Mouse (Mus musculus) olfactory bulb, adult 2 months (tissue): ENCODE data around the gene Haus4. TPM values are rescaled to one million over a fixed set of nuclear protein-coding genes. Genes with fewer than 3 reads are reported as not detected.

Experiments used
- H3K27ac ChIP-seq: fragments of 200-500 bp; 2 replicates; pipeline ENCODE4 v1.5.1; 2012; ENCODE audit warnings: low read depth, low read length; ENCODE audit not compliant: insufficient read depth
- H3K4me1 ChIP-seq: fragments of 200-500 bp; 2 replicates; pipeline ENCODE4 v1.6.1; 2012; ENCODE audit warnings: low read length; ENCODE audit not compliant: control insufficient read depth, insufficient read depth
- H3K4me3 ChIP-seq: fragments of 200-500 bp; 2 replicates; pipeline ENCODE4 v1.5.1; 2012; ENCODE audit warnings: mild to moderate bottlenecking, low read depth, low read length, moderate library complexity; ENCODE audit not compliant: insufficient read depth
- CTCF ChIP-seq: fragments of 200-500 bp; IDR thresholded peaks from 2 replicates; pipeline ENCODE4 v1.5.1; 2012; ENCODE audit warnings: low read depth, mild to moderate bottlenecking, low read length, moderate library complexity; ENCODE audit not compliant: insufficient read depth
- POLR2A ChIP-seq: fragments of 200-500 bp; IDR thresholded peaks from 2 replicates; pipeline ENCODE4 v1.6.1; 2012; ENCODE audit warnings: mild to moderate bottlenecking, low read depth, low read length, moderate library complexity; ENCODE audit not compliant: insufficient read depth
- WGBS: fragments of 180-500 bp; shearing (Covaris S2); methylation state at CpG from one replicate; pipeline ENCODE4 v1.1.7; 2018; 5-methylcytosine and 5-hydroxymethylcytosine counted together
- polyA plus RNA-seq: library from polyadenylated mRNA; stranded (reverse); fragments of >200 nt; gene quantifications from 2 replicates; pipeline ENCODE4 v1.2.4, GENCODE M21; 2012; ENCODE audit warnings: low replicate concordance; ENCODE audit not compliant: missing spikeins, insufficient read depth, insufficient read length

Gene Haus4
- not detected in 2 replicates for polyA plus RNA-seq

GRCm38 (mm10) chr14:54553975-54554769 lies at the start of gene Haus4:
TSS of gene Haus4 (minus strand) at chr14:54554616.
- TF ChIP-seq POLR2A (peak; percentile 35; the same call in 1 of the 2 replicates), CTCF (peak; percentile 44; the same call in 1 of the 2 replicates)
- Histone ChIP-seq H3K4me3 (peak within 1 kb of the TSS; percentile 91), H3K27ac (peak within 1 kb of the TSS; percentile 75), H3K4me1 (peaks cover 12% of the 10 kb centered on the region; the same call in 1 of the 2 replicates)
- under 1% methylated on average over 76 of the region's 76 CpGs for WGBS

GRCm38 (mm10) chr14:54603686-54604085 lies 49.3 kb upstream of the Haus4 start:
- TF ChIP-seq POLR2A, result no peak
- TF ChIP-seq CTCF, result no peak
- WGBS, result 73% methylated on average over 8 of the region's 8 CpGs
- Histone ChIP-seq H3K4me1 (peaks cover 5% of the 10 kb centered on the region; the same call in 1 of the 2 replicates), H3K4me3 (peak overlapping the region; percentile 65), H3K27ac (peak overlapping the region; percentile 94)

- H3K4me1 ChIP-seq, result peaks cover 5% of the 10 kb centered on the region; the same call in 1 of the 2 replicates
- WGBS, result under 1% methylated on average over 46 of the region's 46 CpGs
- TF ChIP-seq POLR2A (peak; percentile 97), CTCF (no peak)
- peak overlapping the region; percentile 65 for H3K4me3 ChIP-seq
- peak overlapping the region; percentile 94 for H3K27ac ChIP-seq
Observed at GRCm38 (mm10) chr14:54603038-54603654, 48.7 kb upstream of the Haus4 start.

- WGBS, result 35% methylated on average over 4 of the region's 4 CpGs
- Histone ChIP-seq H3K4me1 (peaks cover 5% of the 10 kb centered on the region; the same call in 1 of the 2 replicates), H3K4me3 (no peak overlapping the region), H3K27ac (peak overlapping the region; percentile 94; the same call in 1 of the 2 replicates)
- no peak for TF ChIP-seq POLR2A
- no peak for TF ChIP-seq CTCF
Observed at GRCm38 (mm10) chr14:54602613-54603012, 48.2 kb upstream of the Haus4 start.

- H3K27ac ChIP-seq, result no peak overlapping the region
- TF ChIP-seq POLR2A, result no peak
- no peak for TF ChIP-seq CTCF
- peaks cover 5% of the 10 kb centered on the region; the same call in 1 of the 2 replicates for H3K4me1 ChIP-seq
- 89% methylated on average over 2 of the region's 2 CpGs for WGBS
- no peak overlapping the region for H3K4me3 ChIP-seq
Observed at GRCm38 (mm10) chr14:54601601-54602000, 47.2 kb upstream of the Haus4 start.

- Histone ChIP-seq H3K4me3 (no peak overlapping the region), H3K27ac (no peak overlapping the region), H3K4me1 (peaks cover 13% of the 10 kb centered on the region)
- TF ChIP-seq POLR2A, result no peak
- 0 out of 2 replicates have a peak, but pooled peaks have one; percentile 10 for TF ChIP-seq CTCF
- 83% methylated on average over 7 of the region's 7 CpGs for WGBS
Observed at GRCm38 (mm10) chr14:54597084-54597483, 42.7 kb upstream of the Haus4 start.

GRCm38 (mm10) chr14:54594631-54595414 lies 40.4 kb upstream of the Haus4 start:
- H3K4me3 ChIP-seq, result peak overlapping the region; percentile 6
- peak overlapping the region; percentile 7; the same call in 1 of the 2 replicates for H3K27ac ChIP-seq
- TF ChIP-seq POLR2A, result no peak
- TF ChIP-seq CTCF, result no peak
- WGBS, result 48% methylated on average over 28 of the region's 28 CpGs
- peaks cover 13% of the 10 kb centered on the region for H3K4me1 ChIP-seq

- 82% methylated on average over 3 of the region's 3 CpGs for WGBS
- no peak overlapping the region for H3K27ac ChIP-seq
- no peak overlapping the region for H3K4me3 ChIP-seq
- no peak for TF ChIP-seq POLR2A
- H3K4me1 ChIP-seq, result peaks cover 13% of the 10 kb centered on the region
Observed at GRCm38 (mm10) chr14:54594055-54594454, 39.6 kb upstream of the Haus4 start.
